Mouse (Mus musculus) gonadal fat pad, adult 2 months (tissue): ENCODE results near the gene Myh9. TPM values are rescaled to one million over a fixed set of nuclear protein-coding genes. Genes with fewer than 3 reads are reported as not detected.
"Not testable (repeated sequence)": the region's sequence is repeated elsewhere in the genome, so short reads cannot be mapped to it uniquely, and the experiment has no call there.

Experiments
- DNase-seq: peaks from one replicate; pipeline ENCODE4 v3.0.0-alpha.2; 2012; ENCODE audit warnings: low read depth
- polyA plus RNA-seq: library from polyadenylated mRNA; depleted of rRNA; stranded (reverse); fragments of >200 nt; gene quantifications from 2 replicates; pipeline ENCODE4 v1.2.3, GENCODE M21; 2012

Myh9 gene
- polyA plus RNA-seq, 1 experiment = 68.6 TPM

GRCm38 (mm10) chr15:77756081-77756480 is 85.9 kb downstream of the Myh9 start:
- DNase-seq = no peak

- no peak for DNase-seq
Measured at GRCm38 (mm10) chr15:77755132-77755531, 86.8 kb downstream of the Myh9 start.

- DNase-seq = no peak
Measured at GRCm38 (mm10) chr15:77752443-77752842, 89.5 kb downstream of the Myh9 start.

GRCm38 (mm10) chr15:77750461-77750860 is 91.5 kb downstream of the Myh9 start:
- DNase-seq = no peak

- DNase-seq = no peak
Measured at GRCm38 (mm10) chr15:77749717-77750116, 92.3 kb downstream of the Myh9 start.

- no peak for DNase-seq
Measured at GRCm38 (mm10) chr15:77748414-77748813, 93.6 kb downstream of the Myh9 start.

- no peak for DNase-seq
Measured at GRCm38 (mm10) chr15:77746326-77746725, 95.6 kb downstream of the Myh9 start.

- no peak for DNase-seq
Measured at GRCm38 (mm10) chr15:77745081-77745480, 96.9 kb downstream of the Myh9 start.

- no peak for DNase-seq
Measured at GRCm38 (mm10) chr15:77744632-77745031, 97.3 kb downstream of the Myh9 start.

GRCm38 (mm10) chr15:77741556-77741955 is 100.4 kb downstream of the Myh9 start:
- not testable (repeated sequence) for DNase-seq

GRCm38 (mm10) chr15:77740511-77741297 is 101.3 kb downstream of the Myh9 start:
- DNase-seq = no peak

GRCm38 (mm10) chr15:77733903-77734302 is 108.1 kb downstream of the Myh9 start:
- DNase-seq = not testable (repeated sequence)

- DNase-seq = not testable (repeated sequence)
Measured at GRCm38 (mm10) chr15:77733380-77733779, 108.6 kb downstream of the Myh9 start.

- not testable (repeated sequence) for DNase-seq
Measured at GRCm38 (mm10) chr15:77732851-77733250, 109.1 kb downstream of the Myh9 start.

GRCm38 (mm10) chr15:77731605-77732004 is 110.4 kb downstream of the Myh9 start:
- DNase-seq = no peak

- not testable (repeated sequence) for DNase-seq
Measured at GRCm38 (mm10) chr15:77728739-77729138, 113.2 kb downstream of the Myh9 start, which contains the start of gene Apol9b. TSS of gene Apol9b (plus strand) at chr15:77729039.

- DNase-seq = not testable (repeated sequence)
Measured at GRCm38 (mm10) chr15:77727745-77728144, 114.2 kb downstream of the Myh9 start.

GRCm38 (mm10) chr15:77727139-77727538 is 114.8 kb downstream of the Myh9 start:
- not testable (repeated sequence) for DNase-seq

GRCm38 (mm10) chr15:77725393-77726020 is 116.5 kb downstream of the Myh9 start:
- not testable (repeated sequence) for DNase-seq

- DNase-seq = not testable (repeated sequence)
Measured at GRCm38 (mm10) chr15:77724208-77724911, 117.6 kb downstream of the Myh9 start.

GRCm38 (mm10) chr15:77721509-77721908 is 120.5 kb downstream of the Myh9 start:
- DNase-seq = not testable (repeated sequence)

- DNase-seq = not testable (repeated sequence)
Measured at GRCm38 (mm10) chr15:77718240-77718639, 123.7 kb downstream of the Myh9 start.
